Mouse (Mus musculus) lung, adult 18-20 months (tissue): ENCODE measurements at regions not wholly inside any gene's neighbourhood (a gene's known extent, or its start where the extent isn't known, plus 50 kb on each side); places are given as distances from the start of the nearest gene placed in this dataset.

ENCODE experiments used
- DNase-seq, 2 experiments: peaks; one replicate each; pipeline ENCODE4 v3.0.0; 2022; ENCODE audit warnings: mixed read lengths in 2 of 2

GRCm38 (mm10) chr3:130935926-130936315 is 174.3 kb upstream of the Lef1 start:
- no peak for DNase-seq

- DNase-seq, result no peak
Observed at GRCm38 (mm10) chr3:130935302-130935925, 174.9 kb upstream of the Lef1 start.

GRCm38 (mm10) chr3:130932723-130933122 is 177.5 kb upstream of the Lef1 start:
- DNase-seq, result no peak

- no peak for DNase-seq
Observed at GRCm38 (mm10) chr3:130932226-130932625, 178.0 kb upstream of the Lef1 start.

- DNase-seq, result no peak
Observed at GRCm38 (mm10) chr3:130925000-130925399, 185.3 kb upstream of the Lef1 start.

- DNase-seq, result no peak
Observed at GRCm38 (mm10) chr3:130923615-130923958, 186.7 kb upstream of the Lef1 start.

GRCm38 (mm10) chr3:130922812-130923614 is 187.3 kb upstream of the Lef1 start:
- DNase-seq, result no peak

- DNase-seq, result no peak
Observed at GRCm38 (mm10) chr3:130921621-130922245, 188.5 kb upstream of the Lef1 start.

- no peak for DNase-seq
Observed at GRCm38 (mm10) chr3:130913812-130914211, 183.6 kb upstream of the Rpl34 start.

GRCm38 (mm10) chr3:130905101-130905500 is 174.9 kb upstream of the Rpl34 start:
- no peak for DNase-seq

- no peak for DNase-seq
Observed at GRCm38 (mm10) chr3:130903329-130903728, 173.1 kb upstream of the Rpl34 start.

GRCm38 (mm10) chr3:130902376-130902775 is 172.2 kb upstream of the Rpl34 start:
- DNase-seq, result no peak

- no peak for DNase-seq
Observed at GRCm38 (mm10) chr3:130901343-130901742, 171.1 kb upstream of the Rpl34 start.

GRCm38 (mm10) chr3:130900846-130901245 is 170.6 kb upstream of the Rpl34 start:
- DNase-seq, result no peak

GRCm38 (mm10) chr3:130900054-130900840 is 170.0 kb upstream of the Rpl34 start:
- peak in 1 of 2 experiments; percentile 10 for DNase-seq

GRCm38 (mm10) chr3:130894168-130894814 is 164.1 kb upstream of the Rpl34 start:
- no peak for DNase-seq

GRCm38 (mm10) chr3:130891310-130891709 is 161.1 kb upstream of the Rpl34 start:
- no peak for DNase-seq

- DNase-seq, result no peak
Observed at GRCm38 (mm10) chr3:130888587-130888986, 158.4 kb upstream of the Rpl34 start.

- DNase-seq, result no peak
Observed at GRCm38 (mm10) chr3:130887540-130888312, 157.5 kb upstream of the Rpl34 start.

GRCm38 (mm10) chr3:130885974-130886373 is 155.8 kb upstream of the Rpl34 start:
- no peak for DNase-seq

- DNase-seq, result no peak
Observed at GRCm38 (mm10) chr3:130884393-130884792, 154.2 kb upstream of the Rpl34 start.

GRCm38 (mm10) chr3:130883928-130884327 is 153.7 kb upstream of the Rpl34 start:
- no peak for DNase-seq
